Mouse (Mus musculus) right cerebral cortex, postnatal 14 days (tissue): Measurements from ENCODE around the gene Uhrf1bp1.

Experiments used
- DNase-seq: peaks from one replicate; pipeline ENCODE4 v3.0.0; 2022

Gene Uhrf1bp1

DNA sequence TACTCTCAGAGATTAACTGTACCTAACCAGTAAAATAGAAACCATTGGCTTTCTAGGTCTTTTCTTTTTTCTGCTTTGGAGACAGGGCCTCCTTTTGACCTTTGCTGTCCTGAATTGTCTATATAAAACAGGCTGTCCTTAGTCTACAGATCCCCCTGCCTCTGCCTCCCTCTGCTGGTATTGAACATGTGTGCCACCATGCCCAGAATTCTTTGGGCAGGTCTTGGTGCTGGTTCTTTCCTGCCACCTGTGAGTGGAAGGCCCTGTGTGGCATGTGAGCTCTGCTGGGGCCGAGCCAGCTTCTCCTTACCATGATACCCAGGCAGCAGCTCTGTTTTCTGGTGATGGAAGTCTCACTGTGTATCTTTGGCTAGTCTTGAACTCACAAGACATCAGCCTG, 7.9 kb upstream of the Uhrf1bp1 start:
- DNase-seq = no peak

DNA sequence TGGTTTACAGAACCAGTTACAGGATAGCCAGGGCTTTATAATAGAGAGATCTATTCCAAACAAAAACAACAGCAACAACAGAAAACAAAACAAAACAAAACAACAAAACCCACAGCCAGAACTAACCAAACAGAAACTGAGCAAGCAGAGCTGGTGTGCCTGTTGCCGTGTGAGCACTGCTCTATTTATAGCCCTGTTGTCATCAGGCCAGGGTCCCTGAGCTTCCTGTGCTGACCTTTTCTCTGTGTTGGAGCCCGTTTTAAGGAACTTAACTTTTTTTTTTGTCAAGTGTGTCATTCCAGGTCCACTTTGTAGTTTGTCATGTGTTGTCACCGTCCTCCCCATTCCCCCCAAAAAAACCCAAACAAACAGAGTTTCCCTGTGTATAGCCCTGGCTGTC, 5.2 kb upstream of the Uhrf1bp1 start:
- DNase-seq = no peak

DNA sequence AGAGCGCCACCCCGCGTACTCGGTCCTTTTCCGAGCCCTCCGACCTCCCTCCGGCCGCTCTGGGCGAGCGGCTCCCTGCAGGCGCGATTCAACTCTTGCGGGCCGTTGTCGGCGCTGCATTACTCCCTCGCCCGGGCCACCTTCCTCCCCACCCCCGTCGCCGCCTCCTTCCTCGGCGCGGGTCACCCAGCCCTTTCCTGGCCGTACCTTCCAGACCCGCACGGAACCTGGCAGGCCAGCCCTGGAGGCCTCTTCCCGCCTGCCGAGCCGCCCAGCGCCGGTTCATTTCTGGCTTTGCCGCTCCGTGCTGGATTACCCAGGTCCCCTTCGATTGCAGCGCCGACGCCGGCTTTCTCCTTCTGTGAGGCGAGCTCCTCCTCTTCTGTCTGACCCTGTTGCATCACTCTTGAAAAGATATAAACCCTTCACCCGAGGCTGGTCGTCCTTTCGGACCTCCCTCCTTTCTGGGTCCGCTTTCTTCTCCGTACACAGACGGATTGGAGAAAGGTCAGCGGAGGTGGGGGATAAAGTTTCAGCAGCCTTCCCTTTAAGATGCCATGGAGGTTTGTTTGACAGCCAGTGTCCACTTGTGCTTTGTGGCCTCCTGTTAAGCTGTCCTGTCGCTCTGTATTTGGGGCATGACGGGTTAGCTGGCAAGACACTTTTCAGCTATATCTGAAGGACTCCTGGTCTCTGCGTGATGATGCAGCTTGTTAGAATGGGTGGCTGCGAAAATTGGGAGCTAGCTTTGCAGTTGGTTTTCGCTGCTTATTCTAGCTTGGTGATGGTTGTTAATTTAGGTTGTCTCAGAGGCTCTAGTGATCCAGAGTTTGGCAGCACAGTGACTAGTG, 782 bp downstream of the Uhrf1bp1 start:
- DNase-seq = peak; percentile 48

GRCm38 (mm10) chr17:27857649-27858475, 1.6 kb downstream of the Uhrf1bp1 start:
- DNase-seq = no peak

GRCm38 (mm10) chr17:27859131-27859530, 2.9 kb downstream of the Uhrf1bp1 start:
- no peak for DNase-seq

GRCm38 (mm10) chr17:27865461-27865860, 9.2 kb downstream of the Uhrf1bp1 start:
- DNase-seq = no peak

- DNase-seq = no peak
Measured at GRCm38 (mm10) chr17:27866737-27867136, 10.5 kb downstream of the Uhrf1bp1 start.

DNA sequence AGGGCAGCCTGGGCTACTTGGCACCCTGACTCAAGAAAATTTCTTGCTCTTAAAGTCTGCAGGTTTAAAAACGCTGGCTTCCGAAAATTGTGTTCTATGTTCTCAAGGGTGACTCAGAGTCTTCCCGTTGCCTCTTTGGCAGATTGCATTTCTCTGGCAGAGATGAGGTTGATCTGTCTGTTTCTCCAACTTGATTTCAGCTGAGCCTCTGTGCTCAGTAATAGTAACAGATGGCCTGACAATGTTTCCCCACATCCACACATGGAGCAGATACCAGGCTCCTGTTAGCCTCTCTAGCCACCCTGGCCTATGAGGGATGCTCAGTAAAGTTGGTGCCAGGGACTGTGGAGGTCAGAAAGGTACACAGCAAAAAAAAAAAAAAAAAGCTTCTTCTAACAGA, 15.6 kb downstream of the Uhrf1bp1 start:
- no peak for DNase-seq

- DNase-seq = no peak
Measured at GRCm38 (mm10) chr17:27873583-27873982, 17.3 kb downstream of the Uhrf1bp1 start.

DNA sequence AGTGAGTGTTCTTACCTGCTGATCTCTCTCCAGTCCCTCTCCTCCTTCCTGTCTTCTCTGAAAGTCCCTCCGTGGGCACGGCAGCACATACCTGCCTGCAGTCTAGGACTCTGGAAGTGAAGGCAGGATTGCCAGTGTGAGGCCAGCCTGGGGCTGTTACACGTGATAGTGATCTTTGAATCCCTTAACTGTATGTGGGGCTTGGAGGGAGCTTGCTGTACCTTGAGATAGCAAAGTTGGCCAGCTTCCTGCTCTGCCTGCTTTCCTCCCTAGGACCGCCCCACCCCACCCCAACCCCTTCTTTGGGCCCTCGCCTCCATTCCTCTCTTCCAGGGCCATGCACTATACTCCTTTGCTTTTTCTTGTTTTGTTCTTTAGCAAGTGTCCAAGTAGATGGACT, 18.3 kb downstream of the Uhrf1bp1 start:
- DNase-seq = no peak

GRCm38 (mm10) chr17:27881518-27881917, 25.3 kb downstream of the Uhrf1bp1 start:
- peak; percentile 22 for DNase-seq

DNA sequence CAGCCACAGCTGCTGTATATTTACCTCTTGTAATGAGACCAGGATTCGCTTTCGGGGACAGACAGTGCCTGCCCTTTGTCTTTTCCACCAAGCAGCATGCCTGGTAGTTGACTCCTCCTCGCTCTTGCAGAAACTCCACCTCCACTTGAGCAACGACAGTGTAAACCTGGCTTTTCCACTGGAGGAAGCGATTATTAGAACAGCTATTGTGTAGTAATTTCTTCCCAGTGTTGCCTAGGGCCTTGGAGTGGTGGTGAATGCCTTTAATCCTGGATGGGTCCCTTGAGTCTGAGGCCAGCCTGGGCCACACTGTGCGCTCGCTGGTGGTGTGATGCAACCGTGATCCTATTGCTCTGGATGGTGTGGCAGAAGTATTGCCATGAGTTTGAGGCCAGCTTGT, 26.9 kb downstream of the Uhrf1bp1 start:
- no peak for DNase-seq

GRCm38 (mm10) chr17:27883994-27884393, 27.8 kb downstream of the Uhrf1bp1 start:
- no peak for DNase-seq

DNA sequence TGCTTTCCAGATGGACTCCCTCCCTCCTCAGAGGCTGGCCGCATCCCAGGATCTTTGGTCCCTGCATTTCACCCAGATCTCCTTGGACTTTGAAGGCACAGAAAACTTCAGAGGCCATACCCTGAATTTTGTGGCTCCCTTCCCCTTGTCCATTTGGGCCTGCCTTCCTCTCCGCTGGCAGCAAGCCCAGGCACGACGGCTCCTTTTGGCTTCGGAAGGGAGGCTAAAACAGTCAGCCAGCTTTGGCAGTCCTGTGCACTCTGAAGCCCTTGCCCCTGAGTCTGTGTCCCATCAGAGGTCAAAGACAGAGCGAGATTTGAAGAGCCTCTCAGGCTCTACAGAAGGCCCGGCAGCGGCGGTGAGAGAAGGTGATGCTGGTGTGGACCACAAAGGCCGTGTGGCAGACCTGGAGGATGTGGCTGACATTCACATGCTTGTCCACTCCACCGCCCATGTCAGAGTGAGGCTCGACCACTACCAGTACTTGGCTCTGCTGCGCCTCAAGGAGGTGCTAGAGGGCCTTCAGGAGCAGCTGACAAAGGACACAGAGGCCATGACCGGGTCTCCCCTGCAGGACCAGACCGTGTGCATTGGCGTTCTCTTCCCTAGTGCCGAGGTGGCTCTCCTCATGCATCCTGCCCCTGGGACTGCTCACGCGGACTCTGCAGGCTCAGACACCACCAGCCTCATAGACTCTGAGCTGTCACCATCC, 30.4 kb downstream of the Uhrf1bp1 start:
- DNase-seq = no peak

- DNase-seq = peak; percentile 94
Measured at GRCm38 (mm10) chr17:27907512-27908205, 51.4 kb downstream of the Uhrf1bp1 start.

DNA sequence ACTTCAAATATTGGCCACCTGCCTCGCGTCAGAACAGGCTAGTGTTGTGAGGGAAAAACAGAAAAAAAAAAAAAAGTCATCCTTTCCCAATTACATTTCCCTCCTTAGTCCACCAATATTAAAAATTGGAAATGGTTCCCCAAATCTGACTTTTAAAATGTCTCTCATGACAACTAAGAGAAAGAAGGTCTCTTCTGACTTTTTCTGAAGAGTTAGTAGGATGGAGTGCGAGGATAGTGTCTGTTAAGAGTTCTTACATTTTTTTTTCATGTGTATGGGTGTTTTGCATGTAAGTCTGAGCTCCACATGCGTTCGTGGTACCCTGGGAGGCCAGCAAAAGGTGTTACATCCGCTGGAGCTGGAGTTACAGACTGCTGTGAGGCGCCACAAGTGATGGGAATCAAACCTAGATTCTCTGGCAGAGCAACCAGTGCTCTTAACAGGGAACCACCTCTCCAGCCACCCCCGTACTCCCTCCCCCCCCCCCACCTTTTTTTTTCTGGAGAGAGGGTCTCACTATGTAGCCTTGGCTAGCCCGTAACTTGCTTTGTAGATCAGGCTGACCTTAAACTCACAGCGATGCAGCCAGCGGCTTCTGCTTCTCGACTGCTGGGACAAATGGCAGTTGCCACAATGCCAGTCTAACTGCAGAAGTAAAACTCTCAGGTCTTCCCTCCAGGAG, 52.1 kb downstream of the Uhrf1bp1 start:
- DNase-seq = peak; percentile 42

DNA sequence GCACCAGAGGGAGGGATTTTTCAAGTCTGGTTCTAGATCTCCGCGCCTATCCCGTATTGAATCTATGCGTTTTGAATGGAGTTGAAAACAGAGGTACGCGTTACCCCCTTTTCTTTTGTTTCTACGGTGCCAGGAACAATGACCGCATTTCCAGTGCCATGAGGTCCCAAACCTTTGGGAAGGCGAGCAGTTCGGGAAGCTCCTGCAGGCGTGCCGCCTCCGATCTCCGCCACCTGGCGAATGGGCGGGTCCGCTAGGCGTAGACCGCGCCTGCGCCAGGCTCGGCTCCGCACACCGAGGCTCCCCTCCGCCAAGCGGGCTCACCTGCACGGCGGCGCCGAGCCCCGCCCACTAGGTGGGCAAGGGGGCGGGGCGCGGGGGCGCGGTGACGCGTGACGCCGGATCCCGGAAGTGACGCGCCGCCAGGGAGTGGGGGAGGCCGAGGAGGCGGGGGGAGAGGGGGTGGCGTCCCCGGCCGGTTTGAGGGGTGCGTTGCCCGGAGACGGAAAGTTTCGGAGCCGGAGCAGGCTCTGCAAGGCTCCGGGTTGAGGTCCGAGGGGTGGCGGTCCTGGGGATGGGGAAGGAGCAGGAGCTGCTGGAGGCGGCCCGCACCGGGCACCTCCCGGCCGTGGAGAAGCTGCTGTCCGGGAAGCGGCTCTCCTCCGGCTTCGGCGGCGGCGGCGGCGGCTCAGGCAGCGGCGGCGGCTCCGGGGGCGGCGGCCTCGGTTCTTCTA, 52.8 kb downstream of the Uhrf1bp1 start, which contains the start of gene Anks1:
Anks1 (plus strand) TSS at position 419 of the 734 bp plus-strand sequence.
- peak; percentile 87 for DNase-seq

DNA sequence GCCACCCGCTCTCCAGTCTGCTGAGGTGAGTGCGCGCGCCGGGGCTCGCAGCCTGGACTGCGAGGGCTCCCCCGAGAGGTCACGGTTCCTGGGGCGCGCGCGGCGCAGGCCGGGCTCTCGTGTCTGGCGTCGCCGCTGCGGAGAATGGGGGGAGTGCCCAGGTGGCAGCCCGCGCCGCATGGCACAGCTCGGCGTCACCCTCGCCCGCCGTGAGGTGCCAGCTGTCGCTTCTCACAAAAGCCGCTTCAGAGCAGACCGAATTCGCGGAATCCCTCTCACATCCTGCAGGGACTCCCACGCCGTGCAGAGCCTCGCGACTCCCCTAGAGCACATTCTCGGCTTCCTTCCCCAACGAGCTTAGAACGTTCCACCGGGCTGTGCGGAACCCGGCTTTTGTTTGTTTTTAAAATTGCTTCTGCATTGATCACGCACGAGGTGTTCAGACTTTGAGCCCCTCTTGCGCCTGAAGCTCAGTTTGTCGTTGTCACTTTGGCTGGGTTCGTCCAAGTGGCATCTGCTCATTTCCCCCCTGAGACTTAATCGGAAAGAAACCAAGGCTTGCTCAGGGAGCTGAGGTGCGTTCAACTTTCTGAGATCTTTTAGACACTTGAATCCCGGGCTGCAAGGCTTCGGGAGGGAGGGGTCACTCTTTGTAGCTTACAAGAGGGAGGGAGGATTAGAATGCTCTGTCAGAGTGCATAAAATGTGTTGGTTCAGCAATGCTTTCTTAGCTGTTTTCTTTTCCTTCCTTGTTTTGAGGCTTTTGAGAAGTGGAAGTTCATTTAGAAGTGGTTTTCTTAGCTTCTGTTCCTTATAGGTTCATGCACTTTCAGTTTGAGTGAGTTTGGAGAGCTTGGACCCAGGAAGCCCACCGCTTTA, 53.6 kb downstream of the Uhrf1bp1 start, which contains the start of gene Taf11:
Taf11 (minus strand) TSS at position 223 of the 879 bp plus-strand sequence.
- DNase-seq = peak; percentile 72

- DNase-seq = no peak
Measured at GRCm38 (mm10) chr17:27911371-27911770, 55.1 kb downstream of the Uhrf1bp1 start.

GRCm38 (mm10) chr17:27914742-27915141, 58.5 kb downstream of the Uhrf1bp1 start:
- no peak for DNase-seq
